Mouse (Mus musculus) thymus, postnatal 36 days (tissue): Measurements from ENCODE around the gene Itpr2.

Experiments
- DNase-seq, 2 experiments: peaks; one replicate each; pipeline ENCODE4 v3.0.0; 2022; ENCODE audit warnings: mixed read lengths in 2 of 2

Gene Itpr2

DNA sequence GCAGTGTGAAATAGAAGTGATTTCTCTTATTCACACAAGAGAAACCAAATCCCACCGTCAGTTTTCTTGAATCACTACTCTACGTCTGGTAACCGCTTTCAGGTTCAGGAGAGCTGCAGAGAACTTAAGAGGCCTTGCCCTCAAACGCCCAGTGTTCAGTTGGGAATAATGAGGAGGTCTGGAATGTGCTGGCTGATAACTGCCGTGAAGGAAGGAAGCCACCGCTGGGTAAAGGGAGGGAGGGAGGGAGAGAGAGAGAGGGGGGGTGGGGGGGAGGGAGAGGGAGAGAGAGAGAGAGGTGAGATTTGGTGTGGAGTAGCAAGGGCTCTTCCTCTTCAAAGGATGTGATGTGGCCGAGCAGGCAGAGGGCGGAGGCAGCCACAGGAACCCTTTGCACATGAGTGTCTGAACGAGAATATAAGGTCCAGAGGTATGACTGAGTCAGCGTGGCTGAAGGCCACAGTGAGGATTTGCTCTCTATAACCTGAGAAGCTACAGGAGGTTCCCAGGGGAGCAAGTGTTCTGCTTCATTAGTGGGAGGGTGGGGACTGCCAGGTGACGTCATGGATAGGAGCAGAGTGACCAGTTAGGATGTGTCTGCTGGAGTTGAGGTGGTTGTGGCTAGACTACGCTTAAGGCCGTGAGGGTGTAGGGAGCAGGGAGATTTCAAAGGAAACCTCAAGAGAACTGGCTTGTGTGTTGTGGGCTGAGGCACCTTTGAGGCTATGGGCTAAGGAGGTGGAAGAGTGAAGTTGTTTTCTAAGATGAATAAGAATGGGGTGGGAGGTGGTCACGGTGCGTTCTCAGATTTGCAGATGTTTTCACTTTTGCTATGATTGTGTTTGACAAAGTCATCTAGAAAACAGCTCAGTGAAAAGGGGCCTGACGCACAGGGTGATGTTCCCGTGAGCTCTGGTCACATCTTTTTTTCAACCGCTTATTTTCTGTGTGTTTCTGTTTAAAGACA, 421.2 kb downstream of the Itpr2 start:
- peak; percentile 41 to 47 for DNase-seq

DNA sequence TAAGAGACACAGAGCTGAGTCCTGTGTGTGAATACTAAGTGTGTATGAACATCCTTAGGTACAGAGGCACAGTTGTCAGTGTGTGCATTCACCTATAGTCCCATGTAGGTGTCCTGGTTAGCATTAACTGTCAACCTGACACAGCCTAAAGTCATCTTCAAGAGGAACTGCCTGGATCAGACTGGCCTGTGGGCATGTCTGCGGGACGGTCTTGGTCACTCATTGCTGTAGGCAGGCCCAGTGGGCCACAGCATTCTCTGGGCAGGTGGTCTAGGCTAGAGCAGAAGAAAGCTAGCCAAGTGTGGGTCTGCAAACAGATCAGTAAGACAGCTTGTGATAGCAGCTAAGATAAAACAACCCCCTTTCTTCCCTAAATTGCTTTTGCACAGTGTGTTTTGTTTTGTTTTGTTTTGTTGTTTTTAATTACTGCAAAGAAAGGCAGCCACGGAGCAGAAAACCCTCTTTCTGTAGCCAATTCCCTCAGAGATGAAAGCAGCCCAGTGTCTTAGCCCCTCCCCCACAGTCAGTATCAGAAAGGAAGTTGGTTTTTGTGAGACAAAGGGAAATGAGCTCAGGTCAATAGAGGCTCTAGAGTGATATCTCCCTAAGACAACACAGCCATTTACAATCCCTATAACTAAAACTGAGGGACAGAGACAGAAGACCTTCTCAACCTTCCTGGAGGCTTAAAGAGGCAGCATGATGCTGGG, 422.1 kb downstream of the Itpr2 start:
- peak; percentile 38 to 39 for DNase-seq

DNA sequence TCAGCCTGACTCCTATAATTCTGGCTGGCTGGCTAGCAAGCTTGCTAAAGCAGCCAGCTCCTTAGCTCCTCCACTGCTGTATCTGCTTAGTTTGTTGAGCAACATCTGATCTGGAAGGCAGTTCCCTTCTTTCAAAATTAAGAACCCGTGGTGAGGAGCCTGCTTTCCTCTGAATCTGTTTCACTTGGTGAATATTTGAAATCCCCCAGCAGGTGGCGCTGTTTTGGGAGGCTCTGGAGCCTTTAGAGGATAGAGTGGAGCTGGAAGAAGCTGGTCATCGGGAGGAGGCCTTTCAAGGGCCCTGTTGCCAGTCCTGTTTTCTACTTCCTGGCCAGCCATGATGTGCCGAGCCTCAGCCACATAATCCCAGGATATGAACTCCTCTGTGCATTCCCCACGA, 422.8 kb downstream of the Itpr2 start:
- peak; percentile 48 to 66 for DNase-seq

DNA sequence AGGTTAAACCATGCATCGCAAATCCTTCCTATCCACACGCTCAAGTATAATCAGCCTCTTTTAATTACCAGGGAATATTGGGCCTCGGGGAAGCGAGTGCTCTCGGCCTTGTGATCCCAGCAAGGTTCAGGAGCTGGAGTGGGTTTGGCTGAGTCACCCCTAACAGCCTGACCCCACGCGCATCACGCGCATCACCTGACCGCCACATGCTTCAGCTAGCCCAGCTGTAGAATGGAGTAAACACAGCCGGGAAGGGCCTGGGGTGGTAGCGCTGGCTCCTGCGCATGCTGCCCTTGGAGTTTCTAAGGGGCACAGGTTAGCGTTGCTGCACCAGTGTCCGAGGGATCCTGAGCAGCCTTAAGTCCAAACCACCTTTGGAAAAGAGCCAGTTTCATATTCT, 423.9 kb downstream of the Itpr2 start:
- no peak for DNase-seq

DNA sequence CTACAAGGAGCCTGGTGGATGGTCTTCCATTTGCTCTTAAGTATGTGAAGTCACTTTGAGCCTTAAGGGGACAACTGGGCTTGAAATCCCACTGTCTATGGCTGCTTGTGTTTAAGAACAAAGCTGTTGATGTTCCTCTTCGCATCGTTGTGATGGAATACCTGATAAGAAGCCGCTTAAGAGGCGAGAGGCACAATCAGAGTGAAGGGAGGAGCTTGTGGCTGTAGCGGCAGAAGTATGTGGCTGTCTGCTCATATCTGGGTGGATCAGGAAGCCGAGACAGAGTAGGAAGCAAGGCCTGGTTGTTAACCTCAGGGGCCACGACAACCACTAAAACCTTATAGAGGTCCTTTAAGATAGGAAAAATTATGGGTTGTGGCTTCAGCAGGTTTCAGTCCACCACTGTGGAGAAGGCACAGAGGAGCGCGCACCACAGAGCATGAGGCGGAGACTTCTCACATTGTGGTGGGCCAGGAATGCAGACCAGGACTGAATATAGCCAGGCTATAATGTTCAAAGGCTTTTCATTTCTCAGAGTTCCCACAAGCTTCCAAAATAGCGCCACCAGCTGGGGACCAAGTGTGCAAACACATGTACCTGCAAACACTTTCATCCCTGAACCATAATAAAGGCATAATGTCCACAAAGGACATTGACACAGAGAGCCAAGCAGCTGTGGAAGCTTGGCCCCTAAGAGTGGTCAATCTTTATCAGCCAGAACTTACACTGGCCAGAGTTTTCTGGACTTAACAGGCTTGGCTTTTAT, 424.7 kb downstream of the Itpr2 start:
- peak in 1 of 2 experiments; percentile 30 for DNase-seq

DNA sequence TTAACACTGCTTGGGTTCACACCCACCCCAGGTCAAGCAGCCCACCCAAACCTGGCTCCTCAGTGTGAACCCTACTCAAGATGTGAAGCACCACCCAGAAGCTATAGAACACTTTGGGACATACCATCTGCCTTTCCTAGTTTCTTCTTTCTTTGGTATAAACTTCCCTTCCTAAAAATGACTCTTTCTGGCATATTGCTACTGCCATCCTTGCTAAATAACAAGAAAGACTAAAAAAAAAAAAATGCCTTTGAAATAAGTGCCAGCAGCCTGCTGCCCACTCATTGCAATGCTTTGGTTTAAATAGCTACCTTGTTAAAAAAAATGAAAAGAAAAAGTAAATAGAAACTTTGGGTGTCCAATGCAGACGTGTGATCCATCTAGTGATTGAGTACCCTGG, 429.2 kb downstream of the Itpr2 start:
- no peak for DNase-seq

DNA sequence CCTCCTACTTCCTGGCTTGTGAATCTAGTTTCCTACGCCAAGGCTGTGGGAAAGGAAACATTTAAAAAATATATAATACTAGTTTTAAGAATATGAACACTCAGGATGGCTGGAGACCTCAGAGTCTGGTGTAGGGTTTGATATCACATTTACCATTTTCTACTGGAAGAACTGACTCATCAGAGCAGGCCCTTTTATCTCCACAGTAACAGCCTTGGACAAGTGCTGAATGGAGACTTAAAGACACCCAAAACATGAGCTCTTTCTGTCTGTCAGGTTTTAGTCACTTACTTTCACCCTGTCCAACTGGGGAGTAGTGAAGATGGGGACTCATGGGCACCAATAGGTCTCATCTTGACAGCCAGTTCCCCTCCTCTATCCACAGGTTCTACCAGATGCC, 430.1 kb downstream of the Itpr2 start:
- no peak for DNase-seq
